Mouse (Mus musculus) cerebellum, adult 8-10 months (tissue): ENCODE data around the gene Pde10a.

ENCODE experiments used
- DNase-seq: peaks from one replicate; pipeline ENCODE4 v3.0.0; 2022

Pde10a gene

GRCm38 (mm10) chr17:8652681-8653262 lies 127.6 kb downstream of the Pde10a start:
- DNase-seq, result no peak

GRCm38 (mm10) chr17:8657661-8658060 lies 132.5 kb downstream of the Pde10a start:
- DNase-seq, result no peak

DNA sequence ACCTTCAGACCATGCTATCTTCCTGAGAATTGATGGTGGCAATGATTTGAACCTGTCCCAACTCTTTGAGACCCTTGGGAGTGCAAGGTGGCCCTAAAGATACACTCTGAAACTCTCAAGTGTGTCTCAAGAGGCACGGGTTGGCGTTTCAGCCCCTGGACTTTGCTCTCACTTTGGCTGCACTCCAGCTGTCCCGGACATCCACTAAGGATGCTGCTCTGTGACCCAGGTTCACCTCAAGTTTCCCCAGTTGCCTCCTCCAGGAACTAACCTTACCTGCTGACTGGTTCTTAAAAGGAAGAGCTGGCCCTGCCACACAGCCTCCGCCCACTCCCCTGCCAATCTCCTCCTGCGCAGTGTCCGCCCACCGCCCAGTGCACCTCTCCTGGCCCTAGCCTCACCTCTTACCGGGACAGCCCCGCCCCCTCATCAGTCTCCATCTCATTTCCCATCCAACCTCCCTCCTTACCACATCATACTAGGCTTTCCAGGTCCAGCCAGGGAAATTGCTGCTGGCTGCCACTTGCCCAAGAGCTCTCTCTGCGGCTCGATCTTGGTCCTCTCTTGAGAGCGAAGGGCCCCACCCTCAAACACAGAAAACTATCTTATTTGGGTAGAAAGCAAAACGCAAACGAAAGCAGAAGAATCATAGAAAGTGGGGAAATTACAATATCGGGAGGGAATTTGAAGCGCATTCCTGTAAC lies 133.7 kb downstream of the Pde10a start:
- DNase-seq, result no peak

- no peak for DNase-seq
Observed at GRCm38 (mm10) chr17:8666912-8667311, 141.7 kb downstream of the Pde10a start.

GRCm38 (mm10) chr17:8674651-8675050 lies 149.5 kb downstream of the Pde10a start:
- DNase-seq, result no peak

- peak; percentile 41 for DNase-seq
Observed at GRCm38 (mm10) chr17:8686356-8686755, 161.2 kb downstream of the Pde10a start.

- DNase-seq, result no peak
Observed at GRCm38 (mm10) chr17:8688096-8688495, 162.9 kb downstream of the Pde10a start.

GRCm38 (mm10) chr17:8698265-8698664 lies 173.1 kb downstream of the Pde10a start:
- no peak for DNase-seq

- no peak for DNase-seq
Observed at GRCm38 (mm10) chr17:8698793-8699192, 173.6 kb downstream of the Pde10a start.

DNA sequence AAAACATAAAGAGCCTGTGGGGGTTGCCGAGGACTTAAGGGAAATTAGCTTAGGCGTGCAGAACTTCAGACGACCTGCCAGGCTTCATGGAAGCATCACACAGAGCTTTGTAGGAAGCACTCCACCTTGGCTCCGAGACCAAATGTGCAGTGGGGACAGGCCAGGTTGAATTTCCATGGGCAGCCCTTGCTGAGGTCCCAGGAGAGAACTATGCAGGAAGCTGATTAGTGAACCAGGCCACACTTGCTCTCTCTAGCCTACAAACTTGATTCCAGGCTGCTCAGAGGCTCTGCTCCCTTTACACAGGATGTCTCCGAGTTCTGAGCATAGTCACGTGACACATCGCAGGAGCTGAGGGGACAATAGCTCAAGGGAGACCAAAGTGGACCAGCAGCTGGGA lies 175.9 kb downstream of the Pde10a start:
- no peak for DNase-seq

GRCm38 (mm10) chr17:8702503-8702902 lies 177.3 kb downstream of the Pde10a start:
- peak; percentile 80 for DNase-seq

DNA sequence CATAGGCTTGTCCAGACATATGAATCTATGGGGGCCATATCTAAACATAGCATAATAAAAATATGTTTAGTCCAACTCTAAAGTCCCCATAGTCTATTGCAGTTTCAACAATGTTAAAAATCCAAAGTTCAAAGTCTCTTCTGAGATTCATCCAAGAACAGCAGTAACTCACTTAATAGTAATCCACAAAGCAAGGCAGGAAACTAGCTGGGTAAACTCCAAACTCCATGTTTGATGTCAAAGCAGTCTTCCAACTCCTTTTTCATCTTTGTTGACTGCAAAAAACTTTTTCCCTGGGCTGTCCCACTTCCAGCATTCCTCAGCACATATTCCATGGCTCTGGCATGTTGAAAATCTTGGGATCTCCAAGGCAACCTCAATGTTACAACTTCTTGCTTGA lies 182.8 kb downstream of the Pde10a start:
- peak; percentile 0 for DNase-seq

DNA sequence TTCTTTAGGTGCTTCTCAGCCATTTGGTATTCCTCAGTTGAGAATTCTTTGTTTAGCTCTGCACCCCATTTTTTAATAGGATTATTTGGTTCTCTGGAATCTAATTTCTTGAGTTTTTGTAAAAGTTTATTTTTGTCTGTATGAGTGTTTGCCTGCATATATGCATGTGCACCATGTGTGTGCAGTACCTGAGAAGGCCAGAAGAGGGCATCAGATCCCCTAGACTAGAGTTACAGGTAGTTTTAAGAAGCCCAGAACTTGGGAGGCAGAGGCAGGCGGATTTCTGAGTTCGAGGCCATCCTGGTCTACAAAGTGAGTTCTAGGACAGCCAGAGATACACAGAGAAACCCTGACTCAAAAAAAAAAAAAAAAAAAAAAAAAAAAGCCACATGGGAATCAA lies 187.6 kb downstream of the Pde10a start:
- peak; percentile 3 for DNase-seq

DNA sequence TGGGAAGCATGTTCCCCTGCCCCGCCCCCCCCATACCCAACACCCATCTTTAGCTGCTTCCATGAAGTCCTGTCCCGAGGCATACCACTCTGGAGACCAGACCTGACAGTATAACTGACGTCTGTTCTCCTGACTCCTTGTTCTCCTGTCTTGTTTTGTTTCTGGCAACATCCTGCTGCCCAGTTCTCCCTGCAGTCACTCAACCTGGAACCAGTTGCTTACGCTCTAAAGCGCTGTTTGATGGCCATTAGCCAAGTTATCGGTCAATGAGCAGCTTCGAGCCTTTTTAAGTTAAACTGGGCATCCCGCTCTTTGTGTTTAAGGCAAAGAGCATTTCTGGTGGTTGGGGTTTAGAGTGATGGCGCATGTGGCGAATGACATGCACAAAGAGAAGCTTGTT lies 195.8 kb downstream of the Pde10a start:
- DNase-seq, result no peak

DNA sequence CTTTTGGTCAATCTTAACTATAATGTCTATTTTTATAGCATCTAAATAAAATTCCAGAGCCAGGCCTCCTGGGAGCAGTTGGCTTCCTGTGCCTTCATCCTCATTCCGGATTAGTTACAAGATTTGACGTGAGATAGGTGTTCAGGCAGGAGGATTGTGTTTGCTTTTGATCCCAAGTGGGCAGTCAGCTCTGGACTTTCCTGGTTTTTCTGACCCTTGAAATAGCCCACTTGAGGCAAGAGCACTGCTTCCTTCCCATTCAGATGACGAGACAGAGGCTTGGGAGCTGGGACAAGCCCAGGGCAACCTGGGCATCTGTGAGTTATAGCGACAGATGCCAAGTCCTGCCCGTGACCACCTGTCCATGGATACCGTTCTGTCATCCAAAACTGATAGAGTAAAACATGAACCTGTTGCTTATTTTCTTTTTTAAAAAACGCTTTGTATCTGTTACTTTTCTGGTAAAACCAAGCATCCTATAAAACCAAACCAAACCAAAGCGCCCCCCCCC lies 199.3 kb downstream of the Pde10a start:
- peak; percentile 64 for DNase-seq

DNA sequence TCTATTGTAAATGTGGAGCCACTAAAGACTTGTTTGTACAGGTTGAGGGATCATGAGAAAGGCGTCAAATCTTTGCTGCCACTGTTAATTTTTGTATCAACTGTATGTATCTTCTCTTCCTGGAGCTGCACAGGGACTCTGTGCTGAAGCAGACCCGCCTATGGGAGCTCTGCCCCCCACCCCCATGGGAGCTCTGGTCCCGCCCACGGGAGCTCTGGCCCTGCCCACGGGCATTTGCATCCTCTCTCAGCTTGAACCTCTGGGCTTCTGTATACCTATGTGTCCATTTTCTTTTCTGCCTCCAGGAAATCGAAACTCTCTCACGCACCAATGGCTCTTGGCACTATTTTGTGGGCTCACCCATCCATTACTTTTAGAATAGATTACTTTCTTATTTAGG lies 203.5 kb downstream of the Pde10a start:
- DNase-seq, result no peak

DNA sequence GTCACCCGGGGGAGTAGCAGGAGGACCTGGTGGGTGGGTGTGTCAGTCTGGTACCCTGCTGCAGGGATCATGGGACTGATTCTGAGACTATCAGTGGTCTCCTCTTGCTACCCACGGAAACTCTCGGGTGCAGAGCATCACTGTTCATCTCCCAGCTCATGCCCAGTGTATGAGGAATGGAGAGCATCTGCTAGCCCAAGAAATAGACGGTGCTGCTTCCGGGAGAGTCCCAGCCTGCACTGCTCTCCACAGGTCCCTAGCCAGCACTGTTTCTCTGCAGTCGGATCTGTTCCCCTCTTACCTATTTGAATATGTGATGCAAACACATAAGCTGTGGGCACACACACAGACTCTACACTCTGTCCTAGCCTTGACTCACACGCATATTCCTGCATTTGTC lies 204.6 kb downstream of the Pde10a start:
- DNase-seq, result no peak

- no peak for DNase-seq
Observed at GRCm38 (mm10) chr17:8731073-8731472, 205.9 kb downstream of the Pde10a start.

- no peak for DNase-seq
Observed at GRCm38 (mm10) chr17:8736259-8736658, 211.1 kb downstream of the Pde10a start.

DNA sequence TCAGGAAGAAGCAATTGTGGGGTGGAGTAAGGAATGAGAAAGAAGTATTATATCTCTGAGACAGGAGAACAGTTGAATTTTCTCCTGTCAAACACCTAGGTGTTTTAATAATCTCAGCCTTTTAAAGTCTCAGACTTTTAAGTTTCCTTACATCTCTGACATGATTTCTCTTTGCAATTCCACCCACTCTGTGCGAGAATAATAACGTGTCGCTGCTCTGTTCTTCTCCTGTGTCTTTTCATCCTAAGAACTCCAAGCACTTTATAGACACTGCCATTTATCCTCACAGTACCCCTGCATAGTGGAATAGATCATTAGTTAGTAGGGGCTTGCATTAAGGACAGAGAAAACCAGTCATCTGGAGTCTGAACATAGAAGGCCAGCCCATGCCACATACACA lies 217.6 kb downstream of the Pde10a start:
- no peak for DNase-seq

DNA sequence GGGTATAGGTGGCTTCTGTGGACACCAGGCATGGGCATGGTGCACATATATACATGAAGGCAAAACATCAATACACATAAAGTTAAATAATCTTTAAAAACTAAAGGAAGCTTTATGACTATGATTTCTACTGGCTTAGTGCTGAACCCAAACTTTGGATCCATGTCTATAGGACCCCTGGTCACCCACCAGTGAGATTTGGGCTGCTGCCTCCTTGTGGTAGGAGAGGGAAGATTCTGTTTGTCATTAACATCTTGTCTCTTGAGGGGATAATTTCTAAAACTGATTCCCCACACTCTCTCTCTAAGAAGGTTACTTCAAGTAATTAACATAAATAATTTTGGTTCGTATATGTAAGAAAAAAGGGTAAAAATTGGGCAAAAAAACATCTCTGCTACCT lies 220.2 kb downstream of the Pde10a start:
- DNase-seq, result no peak

- no peak for DNase-seq
Observed at GRCm38 (mm10) chr17:8749426-8749825, 224.3 kb downstream of the Pde10a start.

GRCm38 (mm10) chr17:8757576-8757975 lies 232.4 kb downstream of the Pde10a start:
- DNase-seq, result no peak

GRCm38 (mm10) chr17:8763248-8763647 lies 238.1 kb downstream of the Pde10a start:
- peak; percentile 43 for DNase-seq
